Mouse (Mus musculus) spleen, adult 2 months (tissue): ENCODE data around the gene Ushbp1. TPM values are rescaled to one million over a fixed set of nuclear protein-coding genes. Genes with fewer than 3 reads are reported as not detected.
A peak's percentile ranks its signal among the peaks of the same experiment; 100 is the strongest.
"Not testable (repeated sequence)": the region's sequence is repeated elsewhere in the genome, so short reads cannot be mapped to it uniquely, and the experiment has no call there.

Experiments used
- DNase-seq, 2 experiments: peaks; one replicate each; pipeline versions ENCODE4 v3.0.0 to v3.0.0-alpha.2; 2012 to 2021; ENCODE audit warnings: low spot score in 2 of 2, low read depth in 1 of 2
- H3K27ac ChIP-seq: fragments of 200-500 bp; 2 replicates; pipeline ENCODE4 v1.5.1; 2012; ENCODE audit warnings: low read length, inconsistent platforms; ENCODE audit not compliant: insufficient read depth
- H3K27me3 ChIP-seq: fragments of 200-500 bp; 2 replicates; pipeline ENCODE4 v1.6.1; 2012; ENCODE audit warnings: mild to moderate bottlenecking, moderate library complexity, low read length, inconsistent platforms; ENCODE audit not compliant: control insufficient read depth, insufficient read depth
- H3K36me3 ChIP-seq: fragments of 200-500 bp; 2 replicates; pipeline ENCODE4 v1.6.1; 2012; ENCODE audit warnings: mild to moderate bottlenecking, low read length, inconsistent platforms; ENCODE audit not compliant: control insufficient read depth, insufficient read depth
- H3K4me1 ChIP-seq: fragments of 200-500 bp; 2 replicates; pipeline ENCODE4 v1.6.1; 2011; ENCODE audit warnings: inconsistent platforms; ENCODE audit not compliant: control insufficient read depth, insufficient read depth, insufficient read length
- H3K4me3 ChIP-seq: fragments of 200-500 bp; 2 replicates; pipeline ENCODE4 v1.5.1; 2011; ENCODE audit warnings: mild to moderate bottlenecking, inconsistent platforms; ENCODE audit not compliant: insufficient read depth, insufficient read length; ENCODE audit errors: extremely low read depth
- CTCF ChIP-seq: fragments of 200-500 bp; IDR thresholded peaks from 2 replicates; pipeline ENCODE4 v1.5.1; 2011; ENCODE audit warnings: mild to moderate bottlenecking, inconsistent platforms; ENCODE audit not compliant: insufficient read depth, insufficient read length, insufficient replicate concordance; ENCODE audit errors: extremely low read depth
- POLR2A ChIP-seq: fragments of 200-500 bp; IDR thresholded peaks from 2 replicates; pipeline ENCODE4 v1.6.1; 2011; ENCODE audit warnings: low read depth, low read length, inconsistent platforms
- WGBS: fragments of 180-500 bp; shearing (Covaris S2); methylation state at CpG from one replicate; pipeline ENCODE4 v1.1.7; 2018; 5-methylcytosine and 5-hydroxymethylcytosine counted together
- polyA plus RNA-seq: library from polyadenylated mRNA; depleted of rRNA; stranded (reverse); fragments of >200 nt; gene quantifications from 2 replicates; pipeline ENCODE4 v1.2.3, GENCODE M21; 2012; rRNA removed

Gene Ushbp1
- polyA plus RNA-seq, 1 experiment, result 18.4 TPM

DNA sequence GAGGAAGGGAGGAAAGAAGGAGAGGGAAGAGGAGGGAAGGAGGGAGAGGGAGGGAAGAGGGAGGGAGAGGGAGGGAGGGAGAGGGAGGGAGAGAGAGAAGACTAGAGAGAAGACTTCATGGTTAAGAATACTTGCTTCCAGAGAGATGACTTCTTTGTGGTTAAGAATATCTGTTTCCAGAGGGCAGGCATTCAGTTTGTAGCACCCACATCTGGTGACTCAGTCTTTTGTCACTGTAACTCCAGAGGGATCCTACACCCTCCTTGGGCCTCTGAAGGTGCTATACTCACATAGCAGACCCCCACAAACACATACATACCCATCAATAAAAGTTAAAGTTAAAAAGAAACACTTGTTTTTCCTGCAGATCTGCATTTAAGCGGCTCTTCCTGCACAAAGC lies 44.1 kb downstream of the Ushbp1 start:
- no peak for DNase-seq
- WGBS, result 92% methylated on average over 1 of the region's 1 CpGs
- peaks cover 71% of the 10 kb centered on the region for H3K36me3 ChIP-seq

DNA sequence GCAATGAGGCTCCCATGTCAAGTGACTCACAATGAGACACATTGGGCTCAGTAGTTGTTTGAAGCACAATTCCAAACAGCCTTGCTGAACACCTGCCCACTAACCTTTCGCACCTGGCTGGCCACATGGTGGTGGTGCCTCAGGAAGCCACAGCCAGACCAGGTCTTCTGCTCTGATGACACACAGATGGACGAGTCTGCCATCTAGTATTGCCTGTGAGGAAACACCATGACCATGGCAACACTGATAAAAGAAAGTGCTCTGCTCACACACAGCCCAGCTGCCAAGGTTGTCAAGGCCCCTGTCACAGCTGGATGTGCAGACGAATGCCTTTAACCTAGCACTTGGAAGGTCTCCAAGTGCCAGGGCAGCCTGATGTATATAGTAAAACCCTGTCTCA lies 44.5 kb downstream of the Ushbp1 start:
- no peak overlapping the region for H3K27ac ChIP-seq
- H3K4me3 ChIP-seq, result no peak overlapping the region
- TF ChIP-seq POLR2A (no peak), CTCF (no peak)
- no peak for DNase-seq
- no peaks in the 10 kb centered on the region for H3K27me3 ChIP-seq
- no peaks in the 10 kb centered on the region for H3K4me1 ChIP-seq
- WGBS, result 69% methylated on average over 3 of the region's 3 CpGs
- H3K36me3 ChIP-seq, result peaks cover 70% of the 10 kb centered on the region

More for the DNA sequence above, 44.1 kb downstream of the Ushbp1 start:
- Histone ChIP-seq H3K27ac (no peak overlapping the region), H3K27me3 (no peaks in the 10 kb centered on the region), H3K4me3 (no peak overlapping the region), H3K4me1 (no peaks in the 10 kb centered on the region)
- TF ChIP-seq CTCF (no peak), POLR2A (no peak)

DNA sequence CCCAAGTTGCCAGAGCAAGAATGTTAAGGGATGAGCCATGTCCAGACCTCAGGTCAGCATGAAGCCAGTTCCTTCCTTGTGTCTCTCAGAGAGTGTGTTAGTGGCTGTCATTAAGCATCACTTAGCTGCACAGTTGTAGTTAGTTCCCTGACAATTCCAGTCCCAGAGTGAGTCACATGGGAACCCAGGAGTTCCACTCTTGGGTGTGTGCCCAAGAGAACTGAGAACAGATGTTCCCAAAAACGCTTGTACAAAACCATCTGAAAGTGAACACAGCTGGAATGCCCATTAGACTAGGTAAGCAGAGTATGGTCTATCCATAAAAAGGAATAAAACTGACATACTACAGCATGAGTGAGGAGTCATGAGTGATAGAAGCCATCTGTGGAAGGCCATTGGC lies 49.0 kb downstream of the Ushbp1 start:
- Histone ChIP-seq H3K27ac (no peak overlapping the region), H3K4me1 (no peaks in the 10 kb centered on the region), H3K27me3 (no peaks in the 10 kb centered on the region), H3K36me3 (peaks cover 66% of the 10 kb centered on the region), H3K4me3 (no peak overlapping the region)
- DNase-seq, result no peak
- WGBS, result 86% methylated on average over 1 of the region's 1 CpGs
- TF ChIP-seq CTCF (no peak), POLR2A (no peak)

DNA sequence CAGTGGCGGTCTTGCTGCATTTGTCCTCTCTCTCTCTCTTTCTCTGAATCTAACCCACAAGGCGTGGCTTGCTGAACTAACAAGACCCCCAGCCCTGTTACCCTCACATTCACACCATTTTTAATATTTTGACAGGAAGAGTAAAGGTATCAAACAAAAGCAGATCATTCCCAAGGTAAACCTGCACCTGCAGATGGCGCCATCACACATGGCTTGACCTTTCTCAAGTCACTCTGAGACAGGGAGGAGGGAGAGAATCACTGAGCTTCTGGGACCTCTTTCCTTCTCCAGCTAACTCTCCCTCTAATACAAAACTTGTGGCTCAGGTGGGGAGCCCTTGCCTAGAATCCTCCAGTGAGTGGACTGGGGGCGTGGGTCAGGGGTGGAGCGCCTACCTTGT lies 55.0 kb downstream of the Ushbp1 start:
- 91% methylated on average over 5 of the region's 5 CpGs for WGBS
- H3K27ac ChIP-seq, result no peak overlapping the region
- no peaks in the 10 kb centered on the region for H3K27me3 ChIP-seq
- no peak for TF ChIP-seq POLR2A
- TF ChIP-seq CTCF, result peak; percentile 28; the same call in 1 of the 2 replicates
- peak in 1 of 2 experiments; percentile 28 for DNase-seq
- no peak overlapping the region for H3K4me3 ChIP-seq
- H3K36me3 ChIP-seq, result peaks cover 37% of the 10 kb centered on the region
- no peaks in the 10 kb centered on the region for H3K4me1 ChIP-seq

DNA sequence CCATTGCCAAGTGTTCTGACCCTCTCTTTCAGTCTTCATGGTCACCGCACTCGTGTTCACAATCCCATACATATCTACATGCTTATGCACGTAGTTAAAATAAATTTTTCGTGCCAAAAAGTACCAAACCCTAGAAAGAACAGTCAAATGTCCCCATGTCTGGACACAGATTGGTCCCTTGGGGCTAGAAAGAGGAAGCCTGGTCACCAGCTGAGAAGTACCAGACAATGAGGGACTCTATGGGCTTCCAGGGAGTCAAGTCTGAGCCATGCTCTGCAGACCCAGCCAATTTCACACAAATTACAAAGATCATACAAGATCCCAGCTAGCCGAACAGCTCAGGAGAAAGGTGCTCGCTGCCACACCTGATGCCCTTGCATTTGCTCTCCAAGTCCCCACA lies 57.8 kb downstream of the Ushbp1 start:
- not testable (repeated sequence) for H3K27me3 ChIP-seq, H3K4me3 ChIP-seq, H3K27ac ChIP-seq, H3K4me1 ChIP-seq, DNase-seq
- WGBS, result 87% methylated on average over 6 of the region's 6 CpGs
- peaks cover 29% of the 10 kb centered on the region for H3K36me3 ChIP-seq

Other genes starting within 250 kb of the Ushbp1 start
- gene Myo9b, start 123.1 kb downstream of the Ushbp1 start, polyA plus RNA-seq, result 47.6 and 50.4 TPM in 2 replicates
- gene Haus8, start 122.9 kb downstream of the Ushbp1 start, polyA plus RNA-seq, result 13.3 and 15.9 TPM in 2 replicates
- 104 and 113 TPM in 2 replicates for gene Use1, start 29.0 kb downstream of the Ushbp1 start, polyA plus RNA-seq
- 16.8 and 20.6 TPM in 2 replicates for gene Ocel1, start 24.5 kb downstream of the Ushbp1 start, polyA plus RNA-seq
- 59.4 and 88.0 TPM in 2 replicates for gene Nr2f6, start 13.8 kb downstream of the Ushbp1 start, polyA plus RNA-seq
- gene Babam1, start 1.1 kb upstream of the Ushbp1 start, polyA plus RNA-seq, result 104 and 128 TPM in 2 replicates
- 15.0 and 19.4 TPM in 2 replicates for gene Ankle1, start 10.2 kb upstream of the Ushbp1 start, polyA plus RNA-seq
- 55.1 and 75.0 TPM in 2 replicates for gene Abhd8, start 67.9 kb upstream of the Ushbp1 start, polyA plus RNA-seq
- gene Mrpl34, start 69.2 kb upstream of the Ushbp1 start, polyA plus RNA-seq, result 46.4 and 69.8 TPM in 2 replicates
- gene Dda1, start 73.4 kb upstream of the Ushbp1 start, polyA plus RNA-seq, result 67.8 and 83.4 TPM in 2 replicates
- gene Ano8, start 90.2 kb upstream of the Ushbp1 start, polyA plus RNA-seq, result 15.1 and 20.2 TPM in 2 replicates
- 26.3 and 33.3 TPM in 2 replicates for gene Gtpbp3, start 92.3 kb upstream of the Ushbp1 start, polyA plus RNA-seq
- gene Plvap, start 116.0 kb upstream of the Ushbp1 start, polyA plus RNA-seq, result 383 and 496 TPM in 2 replicates
- gene Ccdc194, start 129.9 kb upstream of the Ushbp1 start, polyA plus RNA-seq, result 0.08 and 0.11 TPM in 2 replicates
- 371 and 457 TPM in 2 replicates for gene Bst2, start 141.7 kb upstream of the Ushbp1 start, polyA plus RNA-seq
- 89.9 and 119 TPM in 2 replicates for gene Mvb12a, start 147.1 kb upstream of the Ushbp1 start, polyA plus RNA-seq
- 8.5 and 8.9 TPM in 2 replicates for gene Tmem221, start 163.1 kb upstream of the Ushbp1 start, polyA plus RNA-seq
- gene Nxnl1, start 170.8 kb upstream of the Ushbp1 start, polyA plus RNA-seq, result not detected in 2 replicates
- 38.2 and 47.0 TPM in 2 replicates for gene Slc27a1, start 173.1 kb upstream of the Ushbp1 start, polyA plus RNA-seq
- 171 and 224 TPM in 2 replicates for gene Pgls, start 196.4 kb upstream of the Ushbp1 start, polyA plus RNA-seq
- gene Fam129c, start 201.8 kb upstream of the Ushbp1 start, polyA plus RNA-seq, result 115 and 173 TPM in 2 replicates
- 159 and 216 TPM in 2 replicates for gene Colgalt1, start 215.2 kb upstream of the Ushbp1 start, polyA plus RNA-seq